30 mouse cellular contexts compared by ENCODE assay signal in genomic region chr4:126632668-126633067, GRCm38 (mm10). TPM values are rescaled to one million over a fixed set of nuclear protein-coding genes. Genes with fewer than 3 reads are reported as not detected.
"Had no signal": no experiment of that assay in that cellular context is flagged by ENCODE, and none has a peak within 500 bp of the region (broad histone marks: within the 10 kb centered on the region; RNA-seq: fewer than 3 reads in every experiment).

No protein-coding gene starts in this region.

- H3K4me1 ChIP-seq: liver, embryonic 12.5 days; liver, embryonic 13.5 days; liver, embryonic 15.5 days; lung, embryonic 15.5 days had no signal

- DNase-seq: left cerebral cortex, postnatal 4 days; liver; liver, embryonic 13.5 days; liver, postnatal 0 days; lung, adult 18-20 months; lung, adult 2 months; lung, postnatal 10 days; lung, postnatal 14 days; lung, postnatal 36 days; lung, postnatal 4 days; midbrain, embryonic 14.5 days had no signal

- H3K4me3 ChIP-seq: limb, embryonic 10.5 days; limb, embryonic 12.5 days; limb, embryonic 13.5 days; limb, embryonic 15.5 days; liver, embryonic 12.5 days; liver, embryonic 13.5 days; liver, embryonic 15.5 days; lung, embryonic 15.5 days; megakaryocyte, embryonic 14.5 days; midbrain, embryonic 10.5 days; midbrain, embryonic 12.5 days; midbrain, embryonic 13.5 days; midbrain, embryonic 15.5 days; myocyte had no signal

- H3K9me3 ChIP-seq: limb, embryonic 10.5 days; limb, embryonic 12.5 days; limb, embryonic 13.5 days; limb, embryonic 15.5 days; liver, embryonic 12.5 days; liver, embryonic 13.5 days; liver, embryonic 15.5 days; lung, embryonic 15.5 days; megakaryocyte, embryonic 14.5 days; midbrain, embryonic 10.5 days; midbrain, embryonic 12.5 days; midbrain, embryonic 13.5 days; midbrain, embryonic 15.5 days had no signal

- H3K27ac ChIP-seq: limb, embryonic 10.5 days; limb, embryonic 12.5 days; limb, embryonic 13.5 days; limb, embryonic 15.5 days; liver, embryonic 12.5 days; liver, embryonic 13.5 days; liver, embryonic 14.5 days; liver, embryonic 15.5 days; lung, embryonic 15.5 days; macrophage; midbrain, embryonic 10.5 days; midbrain, embryonic 12.5 days; midbrain, embryonic 13.5 days; midbrain, embryonic 15.5 days had no signal

- H3K9ac ChIP-seq: limb, embryonic 12.5 days; limb, embryonic 13.5 days; limb, embryonic 15.5 days; liver, embryonic 12.5 days; liver, embryonic 13.5 days; liver, embryonic 14.5 days; liver, embryonic 15.5 days; liver, postnatal 0 days; lung, embryonic 14.5 days; lung, embryonic 15.5 days; midbrain, embryonic 12.5 days; midbrain, embryonic 13.5 days; midbrain, embryonic 15.5 days had no signal

- H3K27me3 ChIP-seq: lung, embryonic 15.5 days had no signal

- H3K4me2 ChIP-seq: limb, embryonic 12.5 days; limb, embryonic 13.5 days; limb, embryonic 15.5 days; liver, embryonic 11.5 days; liver, embryonic 12.5 days; liver, embryonic 13.5 days; liver, embryonic 15.5 days; lung, embryonic 14.5 days; lung, embryonic 15.5 days; midbrain, embryonic 11.5 days; midbrain, embryonic 12.5 days; midbrain, embryonic 13.5 days; midbrain, embryonic 15.5 days had no signal

- H3K36me3 ChIP-seq: limb, embryonic 10.5 days; limb, embryonic 12.5 days; limb, embryonic 13.5 days; limb, embryonic 15.5 days; liver, embryonic 12.5 days; liver, embryonic 13.5 days; liver, embryonic 15.5 days; lung, embryonic 15.5 days; midbrain, embryonic 10.5 days; midbrain, embryonic 12.5 days; midbrain, embryonic 13.5 days; midbrain, embryonic 15.5 days had no signal

RNA-seq across cellular contexts. Expression of gene 5730409E04Rik, which starts 23.1 kb away (rescaled TPM):
- total RNA-seq: megakaryocyte-erythroid progenitor cell, adult 5-6 weeks had no signal
